Mouse (Mus musculus) forebrain, embryonic 10.5 days (tissue): ENCODE data around the gene Phex. TPM values are rescaled to one million over a fixed set of nuclear protein-coding genes. Genes with fewer than 3 reads are reported as not detected.

Experiments used
- DNase-seq: peaks from one replicate; pipeline ENCODE4 v3.0.0-alpha.2; 2017; ENCODE audit warnings: low spot score; ENCODE audit errors: extremely low spot score
- H3K27ac ChIP-seq: fragments of 300-500 bp; sonication (generic); 2 replicates; pipeline ENCODE4 v1.5.1; 2016; ENCODE audit warnings: mild to moderate bottlenecking
- H3K27me3 ChIP-seq: fragments of 300-500 bp; sonication (generic); 2 replicates; pipeline ENCODE4 v1.6.1; 2016; ENCODE audit warnings: mild to moderate bottlenecking; ENCODE audit not compliant: poor library complexity, severe bottlenecking
- H3K36me3 ChIP-seq: fragments of 300-500 bp; sonication (generic); replicated peaks from 2 replicates; pipeline ENCODE4 v1.6.1; 2016; ENCODE audit warnings: mild to moderate bottlenecking, moderate library complexity
- H3K4me1 ChIP-seq: fragments of 300-500 bp; sonication (generic); 2 replicates; pipeline ENCODE4 v1.6.1; 2016
- H3K4me3 ChIP-seq: fragments of 300-500 bp; sonication (generic); 2 replicates; pipeline ENCODE4 v1.5.1; 2016; ENCODE audit warnings: mild to moderate bottlenecking, moderate library complexity
- H3K9me3 ChIP-seq: fragments of 300-500 bp; sonication (generic); 2 replicates; pipeline ENCODE4 v1.6.1; 2016; ENCODE audit warnings: mild to moderate bottlenecking, moderate library complexity
- WGBS: fragments of 180-500 bp; shearing (Covaris S2); methylation state at CpG from one replicate; pipeline ENCODE4 v1.1.7; 2016; 5-methylcytosine and 5-hydroxymethylcytosine counted together
- polyA plus RNA-seq: library from polyadenylated mRNA; unstranded; fragments of >200 nt; fragmentation: Nextera tagmentation; extraction: Ambion mirVana; gene quantifications from 2 replicates; pipeline ENCODE4 v1.2.1, GENCODE M21; 2016

The Phex gene
- polyA plus RNA-seq, 1 experiment from 2014 or later = 0.19 TPM

GRCm38 (mm10) chrX:157373873-157374272, 41.2 kb downstream of the Phex start:
- Histone ChIP-seq H3K27ac (no peak overlapping the region), H3K4me3 (no peak overlapping the region), H3K4me1 (no peaks in the 10 kb centered on the region), H3K9me3 (no peaks in the 10 kb centered on the region), H3K36me3 (no peaks in the 10 kb centered on the region), H3K27me3 (peaks cover 14% of the 10 kb centered on the region)
- WGBS = 72% methylated on average over 3 of the region's 3 CpGs
- no peak for DNase-seq

- H3K27me3 ChIP-seq = peaks cover 14% of the 10 kb centered on the region
- H3K9me3 ChIP-seq = no peaks in the 10 kb centered on the region
- no peak overlapping the region for H3K27ac ChIP-seq
- no peak overlapping the region for H3K4me3 ChIP-seq
- H3K36me3 ChIP-seq = no peaks in the 10 kb centered on the region
- no peaks in the 10 kb centered on the region for H3K4me1 ChIP-seq
- no peak for DNase-seq
Measured at GRCm38 (mm10) chrX:157369166-157369565, 45.9 kb downstream of the Phex start.

- Histone ChIP-seq H3K36me3 (no peaks in the 10 kb centered on the region), H3K4me1 (no peaks in the 10 kb centered on the region), H3K27me3 (peaks cover 19% of the 10 kb centered on the region), H3K9me3 (no peaks in the 10 kb centered on the region), H3K27ac (no peak overlapping the region), H3K4me3 (no peak overlapping the region)
- 90% methylated on average over 4 of the region's 4 CpGs for whole genome bisulfite sequencing
- no peak for DNase-seq
Measured at GRCm38 (mm10) chrX:157355521-157355920, 59.6 kb downstream of the Phex start.

- H3K27me3 ChIP-seq = peaks cover 8% of the 10 kb centered on the region; the same call in 1 of the 2 replicates
- H3K36me3 ChIP-seq = no peaks in the 10 kb centered on the region
- no peak for DNase-seq
- WGBS = 84% methylated on average over 6 of the region's 6 CpGs
- no peaks in the 10 kb centered on the region for H3K4me1 ChIP-seq
- H3K4me3 ChIP-seq = no peak overlapping the region
- no peaks in the 10 kb centered on the region for H3K9me3 ChIP-seq
- no peak overlapping the region for H3K27ac ChIP-seq
Measured at GRCm38 (mm10) chrX:157346201-157346600, 68.9 kb downstream of the Phex start.

GRCm38 (mm10) chrX:157334726-157335125, 80.4 kb downstream of the Phex start:
- H3K27me3 ChIP-seq = peaks cover 11% of the 10 kb centered on the region; the same call in 1 of the 2 replicates

GRCm38 (mm10) chrX:157329821-157330220, 85.3 kb downstream of the Phex start:
- no peaks in the 10 kb centered on the region for H3K36me3 ChIP-seq
- no peak overlapping the region for H3K27ac ChIP-seq
- no peak overlapping the region for H3K4me3 ChIP-seq
- DNase-seq = no peak
- 93% methylated on average over 3 of the region's 3 CpGs for WGBS
- no peaks in the 10 kb centered on the region for H3K4me1 ChIP-seq
- peaks cover 12% of the 10 kb centered on the region; the same call in 1 of the 2 replicates for H3K27me3 ChIP-seq
- no peaks in the 10 kb centered on the region for H3K9me3 ChIP-seq

More at GRCm38 (mm10) chrX:157334726-157335125, 80.4 kb downstream of the Phex start:
- H3K9me3 ChIP-seq = no peaks in the 10 kb centered on the region
- no peak overlapping the region for H3K27ac ChIP-seq
- 59% methylated on average over 4 of the region's 4 CpGs for WGBS
- no peaks in the 10 kb centered on the region for H3K4me1 ChIP-seq
- no peak for DNase-seq
- H3K36me3 ChIP-seq = no peaks in the 10 kb centered on the region
- no peak overlapping the region for H3K4me3 ChIP-seq

- 81% methylated on average over 1 of the region's 1 CpGs for WGBS
- no peak for DNase-seq
- H3K36me3 ChIP-seq = no peaks in the 10 kb centered on the region
Measured at GRCm38 (mm10) chrX:157328396-157328795, 86.7 kb downstream of the Phex start.

GRCm38 (mm10) chrX:157327756-157328155, 87.4 kb downstream of the Phex start:
- peaks cover 5% of the 10 kb centered on the region; the same call in 1 of the 2 replicates for H3K27me3 ChIP-seq
- no peaks in the 10 kb centered on the region for H3K4me1 ChIP-seq
- no peak overlapping the region for H3K27ac ChIP-seq
- WGBS = 92% methylated on average over 3 of the region's 3 CpGs
- no peak for DNase-seq
- no peak overlapping the region for H3K4me3 ChIP-seq
- H3K9me3 ChIP-seq = no peaks in the 10 kb centered on the region
- no peaks in the 10 kb centered on the region for H3K36me3 ChIP-seq

More at GRCm38 (mm10) chrX:157328396-157328795, 86.7 kb downstream of the Phex start:
- no peaks in the 10 kb centered on the region for H3K9me3 ChIP-seq
- peaks cover 10% of the 10 kb centered on the region; the same call in 1 of the 2 replicates for H3K27me3 ChIP-seq
- H3K27ac ChIP-seq = no peak overlapping the region
- H3K4me1 ChIP-seq = no peaks in the 10 kb centered on the region
- H3K4me3 ChIP-seq = no peak overlapping the region

DNA sequence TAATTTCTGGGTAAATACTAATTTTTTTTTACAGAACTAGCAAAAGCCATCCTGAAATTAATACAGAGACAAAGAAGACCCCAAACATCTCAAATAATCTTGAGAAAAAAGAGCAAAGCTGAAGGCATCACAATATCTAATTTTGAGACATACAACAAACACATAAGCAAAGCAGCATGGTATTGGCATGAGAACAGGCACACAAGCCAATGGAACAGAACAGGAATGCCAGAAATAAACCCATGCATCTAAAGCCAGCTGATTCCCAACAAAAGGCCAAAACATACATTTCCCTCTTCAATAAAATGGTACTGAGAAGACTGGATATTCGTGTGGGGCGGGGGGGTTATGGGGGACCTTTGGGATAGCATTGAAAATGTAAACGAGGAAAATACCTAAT, 90.7 kb downstream of the Phex start:
- Histone ChIP-seq H3K9me3 (no peaks in the 10 kb centered on the region), H3K27me3 (no peaks in the 10 kb centered on the region), H3K4me1 (no peaks in the 10 kb centered on the region), H3K36me3 (no peaks in the 10 kb centered on the region), H3K27ac (no peak overlapping the region), H3K4me3 (no peak overlapping the region)
- WGBS = 83% methylated on average over 3 of the region's 3 CpGs
- no peak for DNase-seq

DNA sequence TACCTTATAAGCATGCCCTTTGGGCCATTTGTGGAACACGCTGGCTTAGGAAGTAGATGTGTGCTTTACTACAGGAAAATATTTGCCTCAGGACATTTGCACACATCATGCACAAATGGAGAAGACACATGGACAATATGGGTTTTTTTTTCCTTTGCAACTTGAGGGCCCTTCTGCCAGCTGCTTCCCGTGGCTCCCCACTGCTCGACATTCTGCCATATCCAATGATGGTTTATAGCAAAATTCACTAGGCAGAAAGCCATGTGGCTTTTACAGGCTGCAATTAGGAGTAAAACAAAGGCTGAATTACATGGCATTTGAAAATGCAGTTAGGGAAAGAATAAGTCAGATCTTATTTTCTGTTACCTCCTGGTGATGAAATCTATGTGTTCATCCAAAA, 104.8 kb downstream of the Phex start:
- Histone ChIP-seq H3K4me3 (no peak overlapping the region), H3K27me3 (peaks cover 21% of the 10 kb centered on the region), H3K27ac (no peak overlapping the region), H3K36me3 (no peaks in the 10 kb centered on the region), H3K4me1 (peaks cover 19% of the 10 kb centered on the region), H3K9me3 (no peaks in the 10 kb centered on the region)
- WGBS = 78% methylated on average over 3 of the region's 3 CpGs
- no peak for DNase-seq

DNA sequence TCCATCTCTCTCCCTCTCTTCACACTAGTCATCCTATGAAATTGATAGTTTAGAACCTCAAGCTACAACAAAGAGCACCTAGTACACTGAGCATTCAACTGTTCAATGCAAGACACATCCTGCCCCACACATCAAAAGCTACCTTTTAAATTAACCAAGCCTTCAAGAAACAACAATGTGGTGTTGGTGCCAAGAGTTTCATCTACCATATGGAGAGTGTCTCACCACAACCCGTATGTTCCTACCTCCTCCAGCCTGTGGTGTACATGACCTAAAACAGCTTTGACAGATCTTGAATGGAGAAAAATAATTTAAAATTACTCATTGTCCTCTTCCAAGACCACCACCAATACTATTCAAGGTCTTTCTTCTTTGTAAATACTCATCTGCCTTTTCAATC, 106.9 kb downstream of the Phex start:
- DNase-seq = no peak
- no peak overlapping the region for H3K4me3 ChIP-seq
- H3K27me3 ChIP-seq = peaks cover 29% of the 10 kb centered on the region
- H3K4me1 ChIP-seq = peaks cover 27% of the 10 kb centered on the region
- no peaks in the 10 kb centered on the region for H3K9me3 ChIP-seq
- no peaks in the 10 kb centered on the region for H3K36me3 ChIP-seq
- WGBS = 94% methylated on average over 1 of the region's 1 CpGs
- no peak overlapping the region for H3K27ac ChIP-seq

- Histone ChIP-seq H3K27ac (no peak overlapping the region), H3K36me3 (no peaks in the 10 kb centered on the region), H3K4me1 (peaks cover 27% of the 10 kb centered on the region), H3K27me3 (peaks cover 29% of the 10 kb centered on the region), H3K4me3 (no peak overlapping the region), H3K9me3 (no peaks in the 10 kb centered on the region)
- WGBS = 5% methylated on average over 3 of the region's 3 CpGs
- no peak for DNase-seq
Measured at GRCm38 (mm10) chrX:157307411-157307810, 107.7 kb downstream of the Phex start.

- no peak for DNase-seq
- H3K27me3 ChIP-seq = peaks cover 29% of the 10 kb centered on the region
- H3K36me3 ChIP-seq = no peaks in the 10 kb centered on the region
- H3K4me3 ChIP-seq = no peak overlapping the region
- H3K27ac ChIP-seq = no peak overlapping the region
- peaks cover 27% of the 10 kb centered on the region for H3K4me1 ChIP-seq
- H3K9me3 ChIP-seq = no peaks in the 10 kb centered on the region
- WGBS = 34% methylated on average over 4 of the region's 4 CpGs
Measured at GRCm38 (mm10) chrX:157306796-157307405, 108.2 kb downstream of the Phex start.

- H3K27me3 ChIP-seq = peaks cover 29% of the 10 kb centered on the region
- no peak overlapping the region for H3K4me3 ChIP-seq
- WGBS = 82% methylated on average over 5 of the region's 5 CpGs
- peaks cover 27% of the 10 kb centered on the region for H3K4me1 ChIP-seq
- H3K9me3 ChIP-seq = no peaks in the 10 kb centered on the region
- no peak for DNase-seq
- no peaks in the 10 kb centered on the region for H3K36me3 ChIP-seq
- no peak overlapping the region for H3K27ac ChIP-seq
Measured at GRCm38 (mm10) chrX:157305852-157306232, 109.3 kb downstream of the Phex start.
